Mouse (Mus musculus) bone marrow, adult 2 months (tissue): ENCODE data around the gene 9130230L23Rik.

Experiments
- CTCF ChIP-seq: fragments of 200-500 bp; IDR thresholded peaks from 2 replicates; pipeline ENCODE4 v1.5.1; 2011; ENCODE audit warnings: low read length, control low read depth; ENCODE audit not compliant: control insufficient read depth, insufficient read depth
- POLR2A ChIP-seq: fragments of 200-500 bp; IDR thresholded peaks from 2 replicates; pipeline ENCODE4 v1.6.1; 2011; ENCODE audit warnings: low read depth, mild to moderate bottlenecking, control low read depth, low read length, borderline replicate concordance; ENCODE audit not compliant: control insufficient read depth

DNA sequence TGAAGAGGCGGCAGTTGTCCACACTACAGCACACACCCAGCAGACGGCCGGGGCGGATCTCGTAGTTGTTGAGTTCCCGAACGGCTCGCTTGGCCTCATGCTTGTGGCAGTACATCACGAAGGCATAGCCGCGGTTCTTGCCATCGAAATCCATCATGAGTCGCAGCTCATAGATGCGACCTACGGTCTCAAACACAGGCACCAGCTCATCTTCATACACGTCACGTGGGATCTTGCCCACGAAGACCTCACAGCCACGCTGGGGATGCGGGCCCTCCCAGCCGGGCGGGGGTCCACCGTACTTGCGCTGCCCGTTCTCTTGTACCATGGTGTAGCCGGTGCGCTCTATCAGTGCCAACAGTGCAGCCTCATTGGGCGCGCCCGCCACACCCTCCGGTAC lies 22.7 kb upstream of the 9130230L23Rik start:
- TF ChIP-seq CTCF (no peak), POLR2A (no peak)
